Mouse (Mus musculus) Muller cell, postnatal 12 days (primary cell): ENCODE measurements at regions not wholly inside any gene's neighbourhood (a gene's known extent, or its start where the extent isn't known, plus 50 kb on each side); places are given as distances from the start of the nearest gene placed in this dataset.

ENCODE experiments used
- DNase-seq: peaks from one replicate; pipeline ENCODE4 v3.0.0-alpha.2; 2015; ENCODE audit errors: inconsistent ontology term

GRCm38 (mm10) chr4:135034406-135034805 is 86.0 kb upstream of the Runx3 start:
- no peak for DNase-seq

DNA sequence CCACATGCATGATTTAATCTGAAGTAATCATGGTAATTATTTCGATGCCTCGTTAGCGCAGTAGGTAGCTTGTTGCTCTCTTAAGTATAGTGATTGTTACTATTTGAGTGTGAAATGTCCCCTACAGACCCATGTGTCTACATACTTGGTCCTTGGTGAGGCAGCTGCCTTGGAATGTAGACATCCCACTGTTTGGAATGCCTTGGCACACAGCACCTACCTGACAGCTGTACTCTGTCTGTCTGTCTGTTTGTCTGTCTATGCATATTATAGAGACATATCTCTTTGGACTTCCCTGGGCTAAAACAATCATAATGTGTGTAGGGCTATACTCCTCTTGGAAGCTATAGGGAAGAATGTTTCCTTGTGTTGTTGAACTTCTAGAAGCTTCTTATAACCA is 83.7 kb upstream of the Runx3 start:
- no peak for DNase-seq

DNA sequence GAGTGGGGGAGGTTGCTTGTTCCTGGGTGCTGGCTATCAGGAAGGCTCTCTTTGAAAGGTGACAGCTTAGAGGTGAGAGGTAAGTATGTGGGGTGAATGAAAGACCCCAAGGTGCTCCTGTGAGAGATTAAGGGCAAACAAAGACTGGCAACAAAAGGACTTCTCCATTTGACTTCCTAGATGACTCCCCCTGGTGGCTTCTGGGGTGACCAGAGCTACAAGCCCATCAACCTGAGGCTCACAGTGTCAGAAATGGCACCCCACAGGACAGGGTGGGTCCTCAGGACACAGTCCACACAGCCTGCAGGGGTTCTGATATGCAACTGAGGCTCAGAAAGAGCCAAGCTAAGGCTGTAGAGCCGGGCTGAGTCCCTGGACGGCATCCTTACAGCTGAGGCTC is 81.2 kb upstream of the Runx3 start:
- no peak for DNase-seq

DNA sequence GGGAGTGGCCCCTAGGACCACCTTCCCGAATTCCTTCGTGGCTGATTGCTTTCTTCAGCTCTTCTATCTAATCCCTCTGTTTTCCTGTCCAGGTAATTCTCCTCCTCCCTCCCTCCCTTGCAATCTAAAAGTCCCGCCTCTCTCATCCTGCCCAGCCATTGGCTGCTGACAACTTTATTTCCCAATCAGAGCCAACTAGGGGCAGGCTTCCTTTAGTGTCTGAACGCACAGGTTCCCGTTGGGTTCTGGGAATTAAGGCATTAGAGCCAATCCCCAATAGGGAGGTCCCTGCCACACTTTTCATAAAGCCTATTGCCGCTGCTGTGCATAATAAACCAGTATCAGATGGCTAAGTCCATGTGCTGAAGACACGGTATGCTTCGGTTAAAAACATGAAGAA is 78.5 kb upstream of the Runx3 start:
- no peak for DNase-seq

DNA sequence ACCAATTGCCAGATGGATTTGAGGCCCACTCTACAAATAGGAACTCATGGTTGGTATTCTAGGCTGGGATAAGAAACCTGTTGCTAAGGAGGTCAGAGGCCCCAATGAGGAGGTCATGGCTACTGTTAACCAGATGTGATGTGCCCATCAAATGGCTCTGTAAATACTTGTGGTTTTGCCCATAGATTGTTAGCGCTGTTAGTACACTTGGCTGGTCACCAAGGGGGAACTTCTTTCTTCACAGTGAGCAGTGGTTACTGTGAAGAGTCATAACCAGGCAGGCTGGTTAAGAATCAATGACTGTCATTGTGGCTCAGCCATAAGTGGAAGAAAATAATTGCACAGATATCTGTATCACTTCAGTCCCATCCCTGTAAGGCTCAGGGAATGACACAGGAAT is 78.0 kb upstream of the Runx3 start:
- no peak for DNase-seq

- peak; percentile 87 for DNase-seq
These were observed 75.4 kb upstream of the Runx3 start for GRCm38 (mm10) chr4:135045054-135045453.

- DNase-seq = no peak
These were observed 73.8 kb upstream of the Runx3 start for GRCm38 (mm10) chr4:135046619-135047018.

DNA sequence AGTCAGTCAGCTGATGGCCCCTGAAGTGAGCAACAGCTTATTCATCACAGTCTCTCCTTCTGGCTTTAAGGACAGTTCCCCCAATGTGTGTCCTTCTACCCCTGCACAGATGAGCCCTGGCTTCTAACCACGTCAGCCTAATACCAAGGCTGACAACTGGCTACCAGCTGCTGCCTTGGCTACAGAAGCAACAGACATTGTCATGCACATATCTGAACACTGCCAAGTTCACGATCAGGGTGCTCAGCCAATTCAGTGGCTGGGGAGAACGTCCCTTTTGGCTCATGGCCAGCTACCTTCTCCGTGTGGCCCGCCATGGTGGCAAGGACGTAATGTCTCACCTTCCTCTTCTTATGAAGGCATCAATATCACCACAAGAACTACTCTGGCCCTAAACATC is 73.2 kb upstream of the Runx3 start:
- no peak for DNase-seq

DNA sequence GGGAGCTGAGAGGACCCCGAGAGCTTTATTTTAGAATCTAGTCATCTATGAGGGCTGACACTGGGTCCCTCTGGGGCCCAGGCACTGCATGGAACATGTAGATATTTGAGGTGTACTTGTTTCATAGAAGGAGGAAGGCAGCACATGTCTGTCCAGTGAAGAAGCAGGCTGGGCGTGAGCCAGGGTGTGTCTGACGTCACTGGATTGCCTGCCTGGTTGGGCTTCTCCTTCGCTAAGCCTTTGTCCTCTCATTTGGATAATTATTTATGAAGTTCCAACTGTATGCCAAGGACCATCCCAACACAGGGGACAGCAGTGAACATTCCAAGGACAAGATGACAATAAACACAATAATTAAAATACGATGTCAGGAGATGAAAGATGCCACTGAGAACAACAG is 72.7 kb upstream of the Runx3 start:
- peak; percentile 79 for DNase-seq

DNA sequence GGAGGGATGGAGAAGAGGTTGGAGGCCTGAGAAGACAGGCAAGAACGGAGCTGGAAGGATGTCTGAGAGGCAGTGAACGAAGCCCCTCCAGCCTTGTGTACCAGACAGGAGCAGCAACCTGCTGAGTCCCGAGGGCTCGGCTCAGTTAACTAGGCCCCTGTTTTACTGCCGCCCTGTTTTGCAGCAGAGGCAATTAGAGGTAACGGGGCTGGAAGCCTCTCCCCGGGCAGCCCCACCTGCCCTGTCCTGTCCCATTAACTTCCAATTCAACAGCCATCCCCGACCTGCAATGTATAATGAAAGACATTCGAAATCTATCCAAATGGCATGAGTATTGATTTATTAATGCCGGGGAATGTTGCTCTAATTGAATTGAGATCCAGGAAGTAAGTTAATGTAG is 70.5 kb upstream of the Runx3 start:
- no peak for DNase-seq

GRCm38 (mm10) chr4:135051466-135051865 is 69.0 kb upstream of the Runx3 start:
- DNase-seq = no peak

GRCm38 (mm10) chr4:135053585-135053984 is 66.9 kb upstream of the Runx3 start:
- peak; percentile 24 for DNase-seq

DNA sequence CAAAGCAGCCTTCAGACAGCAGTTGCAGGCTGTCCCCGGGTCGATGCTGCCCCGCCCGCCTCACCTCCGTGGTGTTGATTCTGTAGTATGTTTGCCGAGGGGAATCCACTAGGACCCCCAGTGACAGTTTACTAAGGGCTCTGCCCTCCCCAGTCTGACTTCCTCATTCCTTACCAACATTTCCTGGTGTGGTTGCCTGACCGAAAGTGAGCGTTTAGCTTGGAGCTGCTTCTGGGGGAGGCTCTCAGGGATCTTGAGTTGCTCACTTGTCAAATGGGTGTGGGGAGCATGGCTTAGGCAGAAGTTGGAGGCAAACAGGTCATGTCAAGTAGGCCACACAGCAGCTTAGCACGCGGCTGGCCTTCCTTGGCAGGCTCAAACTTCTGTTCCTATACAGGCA is 66.1 kb upstream of the Runx3 start:
- no peak for DNase-seq

GRCm38 (mm10) chr4:135056371-135056770 is 64.1 kb upstream of the Runx3 start:
- DNase-seq = no peak

DNA sequence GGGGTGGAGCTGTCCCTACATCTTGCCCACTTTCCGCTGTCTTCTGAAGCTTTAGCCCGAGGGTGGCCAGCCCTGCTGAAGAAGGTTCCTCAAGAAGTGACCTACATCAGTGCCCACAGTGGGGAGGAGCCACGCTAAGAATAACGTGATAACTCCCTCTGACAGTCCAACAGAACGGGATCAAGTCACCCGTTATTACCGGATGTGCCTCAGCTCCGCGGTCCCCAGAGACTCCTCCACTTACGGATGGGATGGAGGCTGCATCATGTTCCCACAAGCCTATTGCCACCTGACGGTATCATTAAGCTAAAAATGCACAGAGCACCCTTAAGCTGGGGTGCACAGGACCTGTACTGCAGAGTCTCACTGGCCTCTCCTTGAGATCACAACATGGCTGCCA is 63.2 kb upstream of the Runx3 start:
- no peak for DNase-seq

GRCm38 (mm10) chr4:135058895-135059294 is 61.6 kb upstream of the Runx3 start:
- no peak for DNase-seq

DNA sequence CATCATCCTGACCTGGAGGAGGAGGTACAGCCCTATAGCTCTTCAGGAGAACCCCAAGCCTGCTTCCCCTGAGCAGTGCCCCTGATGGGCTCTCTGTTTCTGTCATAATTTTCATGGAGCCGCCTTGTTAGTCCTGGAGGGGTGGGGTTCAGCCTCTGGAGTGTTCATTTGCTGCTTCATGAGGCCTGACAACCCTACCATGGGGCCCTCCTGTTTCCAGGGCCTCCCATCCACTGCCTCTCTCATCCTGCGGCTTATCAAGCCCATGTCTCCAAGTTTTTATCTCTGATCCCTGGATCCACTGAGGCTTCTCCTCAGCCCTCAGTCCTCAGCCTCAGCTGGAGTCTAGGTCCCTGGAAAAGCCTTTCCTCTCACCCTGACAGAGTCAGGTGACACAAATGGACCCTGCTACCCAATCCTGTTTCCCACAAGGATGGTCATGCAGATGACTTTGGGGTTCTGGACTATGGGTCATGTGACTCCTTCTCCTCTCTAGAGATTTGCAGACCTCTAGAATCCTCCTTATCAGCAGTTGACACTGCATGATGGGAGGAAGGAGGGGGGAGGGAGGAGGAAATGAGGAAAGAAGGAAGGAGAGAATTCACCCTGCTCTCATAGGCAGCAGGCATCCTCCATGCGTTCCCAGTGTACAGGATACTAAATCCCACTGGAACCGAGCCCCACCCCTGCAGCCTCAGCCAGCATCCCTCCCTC is 59.3 kb upstream of the Runx3 start:
- DNase-seq = no peak

- peak; percentile 77 for DNase-seq
These were observed 53.5 kb upstream of the Runx3 start for GRCm38 (mm10) chr4:135066766-135067479.

- DNase-seq = no peak
These were observed 52.6 kb upstream of the Runx3 start for GRCm38 (mm10) chr4:135067805-135068204.

GRCm38 (mm10) chr4:135069818-135070217 is 50.6 kb upstream of the Runx3 start:
- no peak for DNase-seq
